Mouse (Mus musculus) midbrain, embryonic 15.5 days (tissue): ENCODE data around the gene Exoc6b. TPM values are rescaled to one million over a fixed set of nuclear protein-coding genes. Genes with fewer than 3 reads are reported as not detected.

Experiments
- ATAC-seq: fragments of 200-750 bp; cut with Nextera tagmentation; replicated peaks from 2 replicates; pipeline ENCODE4 v1.8.0; 2017; ENCODE audit warnings: moderate TSS enrichment
- H3K27ac ChIP-seq: fragments of 300-500 bp; sonication (generic); 2 replicates; pipeline ENCODE4 v1.5.1; 2015; ENCODE audit warnings: mild to moderate bottlenecking, inconsistent platforms
- H3K27me3 ChIP-seq: fragments of 300-500 bp; sonication (generic); replicated peaks from 2 replicates; pipeline ENCODE4 v1.6.1; 2015; ENCODE audit warnings: inconsistent platforms
- H3K36me3 ChIP-seq: fragments of 300-500 bp; sonication (generic); replicated peaks from 2 replicates; pipeline ENCODE4 v1.6.1; 2015; ENCODE audit warnings: inconsistent platforms
- H3K4me1 ChIP-seq: fragments of 300-500 bp; sonication (generic); 2 replicates; pipeline ENCODE4 v1.6.1; 2015; ENCODE audit warnings: inconsistent platforms
- H3K4me2 ChIP-seq: fragments of 300-500 bp; sonication (generic); 2 replicates; pipeline ENCODE4 v1.6.1; 2015; ENCODE audit warnings: inconsistent platforms, mild to moderate bottlenecking, moderate library complexity
- H3K4me3 ChIP-seq: fragments of 300-500 bp; sonication (generic); 2 replicates; pipeline ENCODE4 v1.5.1; 2015; ENCODE audit warnings: mild to moderate bottlenecking, inconsistent platforms
- H3K9ac ChIP-seq: fragments of 300-500 bp; sonication (generic); 2 replicates; pipeline ENCODE4 v1.6.1; 2015; ENCODE audit warnings: mild to moderate bottlenecking, inconsistent platforms
- H3K9me3 ChIP-seq: fragments of 300-500 bp; sonication (generic); 2 replicates; pipeline ENCODE4 v1.6.1; 2016; ENCODE audit warnings: inconsistent platforms
- WGBS: fragments of 180-500 bp; shearing (Covaris S2); methylation state at CpG from one replicate; pipeline ENCODE4 v1.1.7; 2015; ENCODE audit warnings: mixed read lengths; 5-methylcytosine and 5-hydroxymethylcytosine counted together
- polyA plus RNA-seq: library from polyadenylated mRNA; unstranded; fragments of >200 nt; fragmentation: Nextera tagmentation; extraction: Ambion mirVana; gene quantifications from 2 replicates; pipeline ENCODE4 v1.2.1, GENCODE M21; 2015

Gene Exoc6b
- polyA plus RNA-seq, 1 experiment from 2014 or later, result 60.9 TPM

GRCm38 (mm10) chr6:84593693-84594092 lies 475.6 kb downstream of the Exoc6b start, which contains the start of gene Cyp26b1:
Gene Cyp26b1, minus strand, starts transcription at chr6:84593908.
- no peaks in the 10 kb centered on the region for H3K9me3 ChIP-seq
- peaks cover 15% of the 10 kb centered on the region for H3K27me3 ChIP-seq
- no peaks in the 10 kb centered on the region for H3K36me3 ChIP-seq
- no peak within 1 kb of the TSS for H3K27ac ChIP-seq
- peaks cover 26% of the 10 kb centered on the region for H3K4me1 ChIP-seq
- no peak within 1 kb of the TSS for H3K9ac ChIP-seq
- 0 out of 2 replicates have a peak within 1 kb of the TSS, but pooled peaks have one; percentile 7 for H3K4me2 ChIP-seq
- 72% methylated on average over 10 of the region's 10 CpGs for WGBS
- peak within 1 kb of the TSS; percentile 4; the same call in 1 of the 2 replicates for H3K4me3 ChIP-seq
- no peak for ATAC-seq

- Histone ChIP-seq H3K27me3 (peaks cover 40% of the 10 kb centered on the region), H3K9ac (no peak overlapping the region), H3K27ac (no peak overlapping the region), H3K4me2 (peak overlapping the region; percentile 11; the same call in 1 of the 2 replicates), H3K4me3 (no peak overlapping the region), H3K4me1 (peaks cover 51% of the 10 kb centered on the region), H3K36me3 (no peaks in the 10 kb centered on the region), H3K9me3 (no peaks in the 10 kb centered on the region)
- 61% methylated on average over 6 of the region's 6 CpGs for WGBS
- ATAC-seq, result no peak
Observed at GRCm38 (mm10) chr6:84590961-84591745, 478.2 kb downstream of the Exoc6b start.

- Histone ChIP-seq H3K4me3 (peak overlapping the region; percentile 45), H3K27me3 (peaks cover 47% of the 10 kb centered on the region), H3K9me3 (no peaks in the 10 kb centered on the region), H3K4me2 (peak overlapping the region; percentile 93), H3K9ac (no peak overlapping the region), H3K4me1 (peaks cover 62% of the 10 kb centered on the region), H3K36me3 (no peaks in the 10 kb centered on the region), H3K27ac (no peak overlapping the region)
- WGBS, result 3% methylated on average over 39 of the region's 39 CpGs
- ATAC-seq, result peak; percentile 72
Observed at GRCm38 (mm10) chr6:84589742-84590686, 479.3 kb downstream of the Exoc6b start.

GRCm38 (mm10) chr6:84588895-84589652 lies 480.2 kb downstream of the Exoc6b start:
- H3K4me1 ChIP-seq, result peaks cover 64% of the 10 kb centered on the region
- peak overlapping the region; percentile 93 for H3K4me2 ChIP-seq
- H3K4me3 ChIP-seq, result peak overlapping the region; percentile 45
- peaks cover 57% of the 10 kb centered on the region for H3K27me3 ChIP-seq
- no peaks in the 10 kb centered on the region for H3K9me3 ChIP-seq
- 1% methylated on average over 51 of the region's 54 CpGs for WGBS
- H3K9ac ChIP-seq, result 0 out of 2 replicates have a peak overlapping the region, but pooled peaks have one; percentile 19
- ATAC-seq, result no peak
- H3K36me3 ChIP-seq, result no peaks in the 10 kb centered on the region
- no peak overlapping the region for H3K27ac ChIP-seq

GRCm38 (mm10) chr6:84588221-84588894 lies 481.0 kb downstream of the Exoc6b start:
- no peak overlapping the region for H3K9ac ChIP-seq
- H3K4me2 ChIP-seq, result peak overlapping the region; percentile 93
- no peak overlapping the region for H3K27ac ChIP-seq
- under 1% methylated on average over 41 of the region's 41 CpGs for WGBS
- peaks cover 68% of the 10 kb centered on the region for H3K4me1 ChIP-seq
- no peak for ATAC-seq
- no peaks in the 10 kb centered on the region for H3K9me3 ChIP-seq
- no peaks in the 10 kb centered on the region for H3K36me3 ChIP-seq
- H3K4me3 ChIP-seq, result peak overlapping the region; percentile 45
- peaks cover 64% of the 10 kb centered on the region for H3K27me3 ChIP-seq

GRCm38 (mm10) chr6:84587471-84588101 lies 481.7 kb downstream of the Exoc6b start:
- WGBS, result under 1% methylated on average over 51 of the region's 51 CpGs
- Histone ChIP-seq H3K4me2 (peak overlapping the region; percentile 93), H3K27me3 (peaks cover 72% of the 10 kb centered on the region), H3K4me3 (peak overlapping the region; percentile 45), H3K36me3 (no peaks in the 10 kb centered on the region), H3K9ac (peak overlapping the region; percentile 17), H3K4me1 (peaks cover 73% of the 10 kb centered on the region), H3K9me3 (no peaks in the 10 kb centered on the region), H3K27ac (no peak overlapping the region)
- ATAC-seq, result no peak

- under 1% methylated on average over 28 of the region's 28 CpGs for WGBS
- Histone ChIP-seq H3K9me3 (no peaks in the 10 kb centered on the region), H3K27me3 (peaks cover 81% of the 10 kb centered on the region), H3K4me1 (peaks cover 73% of the 10 kb centered on the region), H3K36me3 (no peaks in the 10 kb centered on the region), H3K4me2 (peak overlapping the region; percentile 93), H3K4me3 (peak overlapping the region; percentile 45), H3K9ac (no peak overlapping the region), H3K27ac (no peak overlapping the region)
- no peak for ATAC-seq
Observed at GRCm38 (mm10) chr6:84586551-84587200, 482.6 kb downstream of the Exoc6b start.

- Histone ChIP-seq H3K27ac (no peak overlapping the region), H3K9ac (0 out of 2 replicates have a peak overlapping the region, but pooled peaks have one; percentile 4)
- WGBS, result under 1% methylated on average over 37 of the region's 37 CpGs
Observed at GRCm38 (mm10) chr6:84585686-84586300, 483.5 kb downstream of the Exoc6b start.

GRCm38 (mm10) chr6:84584783-84585685 lies 484.3 kb downstream of the Exoc6b start:
- H3K9ac ChIP-seq, result 0 out of 2 replicates have a peak overlapping the region, but pooled peaks have one; percentile 4

More at GRCm38 (mm10) chr6:84585686-84586300, 483.5 kb downstream of the Exoc6b start:
- peaks cover 90% of the 10 kb centered on the region for H3K27me3 ChIP-seq
- H3K36me3 ChIP-seq, result no peaks in the 10 kb centered on the region
- peaks cover 73% of the 10 kb centered on the region for H3K4me1 ChIP-seq
- H3K9me3 ChIP-seq, result no peaks in the 10 kb centered on the region
- peak overlapping the region; percentile 93 for H3K4me2 ChIP-seq
- ATAC-seq, result no peak
- H3K4me3 ChIP-seq, result peak overlapping the region; percentile 45

More at GRCm38 (mm10) chr6:84584783-84585685, 484.3 kb downstream of the Exoc6b start:
- H3K36me3 ChIP-seq, result no peaks in the 10 kb centered on the region
- WGBS, result under 1% methylated on average over 66 of the region's 66 CpGs
- H3K4me3 ChIP-seq, result peak overlapping the region; percentile 45
- no peaks in the 10 kb centered on the region for H3K9me3 ChIP-seq
- peaks cover 71% of the 10 kb centered on the region for H3K4me1 ChIP-seq
- no peak for ATAC-seq
- peak overlapping the region; percentile 93 for H3K4me2 ChIP-seq
- H3K27me3 ChIP-seq, result peaks cover 95% of the 10 kb centered on the region
- no peak overlapping the region for H3K27ac ChIP-seq
